Mouse (Mus musculus) adrenal gland, adult (tissue): ENCODE data around the gene Cib1.

Experiments
- DNase-seq, 2 experiments: peaks; one replicate each; pipeline ENCODE4 v3.0.0; 2022 to 2023; ENCODE audit warnings: low spot score in 1 of 2; ENCODE audit not compliant: inconsistent age in 2 of 2

The Cib1 gene

DNA sequence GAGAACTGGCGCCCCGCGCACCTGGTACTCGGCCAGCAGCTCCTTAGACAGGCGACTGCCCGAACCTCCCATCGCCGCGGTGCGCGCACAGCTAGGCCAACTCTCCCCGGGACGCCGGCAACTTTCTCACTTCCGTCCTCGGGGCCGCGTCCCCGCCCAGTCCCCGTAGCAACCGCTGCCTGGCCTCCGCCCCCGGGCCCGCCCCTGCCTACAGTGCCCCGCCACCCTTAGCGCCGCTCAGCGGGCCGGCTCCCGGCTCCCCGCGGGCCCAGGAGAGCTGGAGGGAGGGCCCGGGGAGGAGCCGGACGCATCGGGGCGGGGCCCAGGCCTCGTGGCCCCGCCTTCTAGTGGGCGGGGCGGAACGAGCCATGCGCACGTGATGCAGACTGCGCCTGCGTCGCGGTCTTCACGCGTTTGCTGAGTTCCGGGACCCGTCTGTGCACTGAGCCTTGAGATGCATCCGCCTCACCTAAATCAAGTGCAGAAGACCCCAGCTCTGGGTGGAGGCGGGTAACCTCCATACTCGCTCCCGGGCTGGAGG lies at the start of gene Cib1, which contains the start of gene Gdpgp1:
Gene Cib1 (minus strand): TSS at position 325 of the 541 bp plus-strand sequence.
Gene Gdpgp1 (plus strand): TSS at position 377 of the 541 bp plus-strand sequence.
- peak; percentile 99 for DNase-seq

DNA sequence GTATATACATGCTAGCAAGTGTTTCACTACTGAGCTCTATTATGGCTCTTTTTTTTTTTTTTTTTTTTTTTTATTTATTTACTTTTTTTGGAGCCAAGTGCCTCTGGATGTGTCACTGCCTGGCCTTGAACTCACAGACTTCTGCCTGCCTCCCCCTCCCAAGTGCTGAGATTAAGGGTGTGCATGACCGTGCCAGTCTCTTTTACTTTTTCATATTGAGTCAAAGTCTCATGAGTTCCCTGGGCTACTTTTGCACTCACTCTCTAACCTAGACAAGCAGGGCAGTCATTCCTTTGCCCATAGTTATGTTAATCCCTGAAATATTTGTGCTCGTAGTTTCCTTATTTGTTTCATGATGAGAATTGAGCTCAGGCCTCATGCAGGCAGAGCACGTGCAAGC lies 49.0 kb upstream of the Cib1 start:
- peak; percentile 43 to 75 for DNase-seq

DNA sequence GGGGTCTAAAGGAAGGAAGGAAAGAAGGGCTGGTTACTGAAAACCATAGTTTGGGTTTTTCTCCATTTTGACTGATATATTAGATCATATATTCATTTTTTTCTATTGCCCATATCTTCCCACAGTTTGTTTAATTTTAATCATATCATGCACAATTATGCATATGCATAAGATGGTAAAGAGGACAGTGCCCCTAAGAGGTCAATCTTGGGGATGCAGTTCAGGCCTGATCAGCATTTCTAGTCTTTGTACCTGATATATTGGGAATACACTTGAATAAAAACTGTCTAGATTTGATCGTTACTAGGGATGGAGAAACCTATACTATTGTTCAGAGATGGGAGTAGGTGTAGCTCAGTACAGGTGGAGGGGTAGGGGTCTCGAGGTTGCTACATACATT lies 48.4 kb upstream of the Cib1 start:
- no peak for DNase-seq

DNA sequence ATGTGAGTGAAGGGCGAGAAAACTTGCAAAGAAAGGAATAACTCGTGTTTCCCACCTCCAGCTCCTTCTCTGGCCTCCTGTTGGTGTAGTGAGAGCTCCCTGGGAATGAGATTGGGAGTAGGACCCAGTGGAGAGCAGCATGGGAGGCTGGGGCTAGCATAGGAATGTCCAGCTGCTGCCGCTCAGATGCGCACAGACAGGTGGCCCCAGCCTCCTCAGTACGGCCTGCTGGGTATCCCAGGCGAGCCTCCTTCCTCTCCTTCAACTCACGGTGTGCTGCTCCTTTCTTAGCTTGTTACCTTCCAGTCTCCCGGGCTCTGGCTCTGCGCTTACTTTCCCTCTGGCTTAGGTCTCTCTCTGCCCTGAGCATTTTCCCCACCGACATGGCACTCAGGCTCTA lies 47.4 kb upstream of the Cib1 start:
- no peak for DNase-seq

DNA sequence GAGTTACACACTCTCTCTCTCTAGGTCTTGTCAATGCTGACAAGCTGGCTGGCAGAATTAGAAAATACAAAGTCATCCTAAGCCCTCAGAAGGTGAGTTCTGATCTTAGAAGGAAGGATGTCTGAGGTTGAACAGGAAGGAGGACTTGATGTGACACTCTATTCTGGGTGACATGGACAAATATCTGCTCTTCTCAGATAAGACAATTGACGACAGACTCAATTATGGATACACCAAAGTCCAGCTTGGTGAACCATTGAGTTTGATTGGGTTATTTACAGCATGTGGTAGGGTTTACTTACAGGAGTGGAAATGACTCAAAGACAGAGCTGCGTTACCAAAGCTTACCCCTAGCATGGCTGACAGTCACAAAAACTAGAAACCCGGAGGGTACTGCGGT lies 43.8 kb upstream of the Cib1 start:
- no peak for DNase-seq

DNA sequence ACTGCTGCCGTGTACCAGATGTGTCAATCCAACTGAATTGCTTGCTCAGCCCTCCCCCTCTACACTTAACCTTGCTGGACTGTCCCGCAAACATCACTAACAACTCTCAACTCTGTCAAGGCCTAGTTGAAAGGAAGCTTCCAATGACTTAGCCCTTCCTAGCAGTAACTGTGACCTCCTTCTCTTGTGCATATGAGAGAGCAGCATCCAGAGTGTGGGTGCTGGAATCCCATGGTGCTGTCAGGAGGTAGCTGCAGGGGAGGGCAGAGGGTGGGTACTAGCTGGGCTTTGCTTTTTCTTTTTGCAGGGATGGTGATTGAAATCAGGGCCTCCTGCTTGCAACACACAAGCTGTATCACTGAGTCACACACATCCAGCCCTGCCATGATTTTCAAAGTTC lies 40.8 kb upstream of the Cib1 start:
- peak in 1 of 2 experiments; percentile 80 for DNase-seq

DNA sequence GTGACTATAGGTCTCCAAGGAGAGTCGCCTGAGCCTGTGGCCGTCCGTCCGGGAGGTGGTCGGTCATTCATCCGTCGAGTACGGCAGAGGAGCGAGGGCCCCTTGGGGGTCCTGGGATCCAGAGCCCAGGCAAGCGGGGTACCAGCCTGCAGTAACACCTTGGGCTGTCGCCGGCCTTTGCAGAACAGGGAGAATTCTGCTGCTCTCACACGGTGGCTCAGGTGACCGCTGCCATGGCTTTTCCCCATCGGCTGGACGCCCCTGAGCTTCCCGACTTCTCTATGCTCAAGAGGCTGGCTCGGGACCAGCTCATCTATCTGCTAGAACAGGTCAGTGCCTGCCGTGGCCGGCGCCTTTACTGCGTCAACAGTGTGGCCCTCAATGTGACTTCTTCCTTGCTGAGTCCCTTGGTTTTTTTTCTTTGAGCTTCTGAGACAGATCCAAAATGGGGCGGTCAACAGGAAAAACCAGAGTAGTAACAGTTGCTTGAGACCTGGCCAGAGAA lies 37.2 kb upstream of the Cib1 start:
- no peak for DNase-seq

DNA sequence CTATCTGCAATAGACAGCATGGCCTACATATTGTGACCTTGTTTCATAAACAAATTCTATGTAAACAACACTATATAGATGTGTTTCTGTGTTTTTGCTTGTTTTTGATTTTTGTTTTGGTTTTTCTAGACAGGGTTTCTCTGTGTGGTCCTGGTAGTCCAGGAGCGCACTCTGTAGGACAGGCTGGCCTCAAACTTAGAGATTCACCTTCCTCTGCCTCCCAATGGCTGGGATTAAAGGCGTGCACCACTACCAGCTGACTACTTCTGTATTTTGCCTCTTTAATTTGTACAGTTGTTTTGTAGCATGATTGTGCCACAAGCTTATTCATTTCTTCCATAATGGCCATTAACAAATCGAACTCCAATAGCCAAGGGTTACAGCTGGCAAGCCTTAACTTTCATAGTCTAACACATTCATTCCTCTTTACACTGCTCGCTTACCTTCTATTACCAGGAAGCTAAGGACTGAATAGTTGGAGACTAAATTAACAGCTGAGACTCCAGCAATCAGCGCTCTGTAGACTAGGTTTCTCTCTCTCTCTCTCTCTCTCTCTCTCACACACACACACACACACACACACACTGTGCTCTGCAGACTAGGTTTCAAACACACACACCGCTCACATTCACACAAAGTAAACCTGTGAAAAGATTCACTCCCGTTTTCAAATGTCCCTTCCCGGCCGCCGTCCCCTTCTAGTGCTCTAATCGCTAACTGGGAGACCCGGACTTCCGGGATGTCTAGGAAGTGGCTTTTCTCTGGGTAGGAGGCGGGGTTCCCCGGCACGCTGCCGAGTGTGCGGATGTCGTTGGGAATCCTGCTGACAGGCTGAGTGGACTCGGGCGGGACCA lies 36.5 kb upstream of the Cib1 start, which contains the start of gene Vps33b:
Gene Vps33b (plus strand): TSS at position 753 of the 854 bp plus-strand sequence.
- peak; percentile 95 to 98 for DNase-seq

DNA sequence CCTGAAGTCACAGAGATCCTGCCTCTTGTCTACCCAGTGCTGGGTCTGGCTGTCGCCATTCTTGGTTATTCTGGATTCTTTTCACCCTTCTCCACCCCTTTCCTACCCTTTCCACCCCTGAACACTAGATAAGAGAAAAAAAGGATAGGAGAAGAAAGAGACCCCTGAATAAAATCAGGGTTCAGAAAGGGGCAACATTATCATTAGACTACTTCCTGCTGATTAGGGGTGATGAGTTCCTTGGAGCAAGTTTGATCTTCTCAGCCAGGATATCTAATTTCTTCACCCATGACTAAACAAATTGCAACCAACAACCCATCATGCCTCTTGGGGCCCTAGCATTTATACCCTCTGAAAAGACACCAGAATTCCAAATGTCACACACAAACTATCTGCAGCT lies 35.2 kb upstream of the Cib1 start:
- no peak for DNase-seq

DNA sequence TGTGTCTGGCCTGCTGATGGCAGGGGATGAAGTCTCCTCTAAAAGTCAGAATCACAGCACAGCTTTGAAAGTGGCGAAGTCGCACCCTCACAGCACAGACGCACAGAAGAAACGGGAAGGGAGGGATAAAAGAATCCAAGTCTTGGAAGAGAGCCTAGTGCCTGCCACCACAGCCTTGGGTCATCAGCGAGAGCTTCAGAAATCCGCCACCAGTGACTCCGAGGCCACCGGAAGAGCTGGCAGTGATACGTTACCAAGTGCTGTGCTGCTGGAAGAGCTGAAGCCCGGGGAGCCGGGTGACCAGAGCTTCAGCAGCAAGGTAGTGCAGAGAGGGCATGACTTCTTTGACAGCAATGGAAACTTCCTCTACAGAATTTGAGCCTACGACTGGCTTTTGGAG lies 32.0 kb upstream of the Cib1 start:
- DNase-seq: peak; percentile 47 to 84

DNA sequence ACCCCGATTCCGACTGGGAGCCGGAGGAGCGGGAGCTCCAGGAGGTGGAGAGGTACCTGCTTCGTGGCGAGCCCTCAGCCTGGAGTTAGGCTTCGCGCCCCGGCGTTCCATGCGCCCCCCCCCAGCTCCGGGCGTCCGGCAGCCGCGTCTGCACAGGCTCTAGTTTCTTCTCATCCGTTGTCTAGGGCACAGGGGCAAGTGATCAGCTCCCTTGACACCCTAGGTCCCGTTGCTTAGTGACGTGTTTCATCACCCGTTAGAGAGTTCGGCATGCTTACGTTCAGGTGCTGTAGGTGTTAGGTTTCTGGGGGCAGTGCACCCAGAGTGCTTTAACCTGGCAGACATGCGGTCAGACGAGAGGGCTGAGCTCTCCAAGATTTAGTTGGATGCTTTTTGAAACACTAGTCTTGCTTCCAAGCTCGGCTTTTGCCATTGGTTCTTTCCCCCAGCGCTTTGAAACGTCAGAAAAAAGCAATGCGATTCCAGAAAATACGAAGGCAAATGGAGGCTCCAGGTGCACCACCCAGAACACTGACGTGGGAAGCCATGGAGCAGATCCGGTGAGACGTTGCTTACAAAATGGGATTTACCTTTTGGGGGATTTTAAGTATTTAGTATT lies 28.9 kb upstream of the Cib1 start:
- no peak for DNase-seq

DNA sequence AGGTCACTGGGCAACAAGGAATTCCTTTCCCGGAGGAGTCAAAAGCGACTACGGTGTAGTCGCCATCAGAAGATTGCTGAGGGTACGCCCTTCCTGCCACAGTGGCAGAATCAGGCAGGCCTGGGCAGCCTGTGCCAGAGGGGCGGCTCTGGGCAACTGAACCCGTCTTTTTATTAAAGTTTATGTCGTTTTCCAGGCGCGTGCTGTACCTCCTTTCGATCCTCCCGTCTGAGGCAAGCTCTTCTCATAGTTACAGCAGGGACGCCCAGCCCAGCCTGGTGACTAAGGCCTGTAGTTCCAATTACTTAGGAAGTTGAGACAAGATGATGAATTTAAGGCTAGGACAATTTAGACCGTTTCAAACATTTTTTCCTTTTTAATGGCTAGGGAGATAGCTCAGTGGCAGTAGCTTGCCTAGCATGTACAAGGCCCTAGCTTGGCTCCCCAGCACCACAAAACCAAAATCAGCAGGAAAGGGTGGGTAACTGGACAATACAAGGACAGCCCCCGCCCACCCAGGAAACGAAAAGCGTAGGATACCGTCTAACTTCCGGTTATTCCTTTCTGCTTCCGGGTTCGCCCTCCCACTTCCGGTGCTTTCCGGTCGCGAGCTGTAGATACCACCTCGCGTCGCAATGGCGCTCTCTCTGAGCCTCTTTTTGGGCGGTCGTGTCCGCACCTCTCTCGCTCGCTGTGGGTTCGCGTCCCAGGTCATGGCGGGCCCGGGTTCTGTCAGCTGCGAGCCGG lies 28.2 kb upstream of the Cib1 start, which contains the start of gene Ngrn:
Gene Ngrn (plus strand): TSS at position 591 of the 747 bp plus-strand sequence.
- DNase-seq: peak; percentile 89 to 95

DNA sequence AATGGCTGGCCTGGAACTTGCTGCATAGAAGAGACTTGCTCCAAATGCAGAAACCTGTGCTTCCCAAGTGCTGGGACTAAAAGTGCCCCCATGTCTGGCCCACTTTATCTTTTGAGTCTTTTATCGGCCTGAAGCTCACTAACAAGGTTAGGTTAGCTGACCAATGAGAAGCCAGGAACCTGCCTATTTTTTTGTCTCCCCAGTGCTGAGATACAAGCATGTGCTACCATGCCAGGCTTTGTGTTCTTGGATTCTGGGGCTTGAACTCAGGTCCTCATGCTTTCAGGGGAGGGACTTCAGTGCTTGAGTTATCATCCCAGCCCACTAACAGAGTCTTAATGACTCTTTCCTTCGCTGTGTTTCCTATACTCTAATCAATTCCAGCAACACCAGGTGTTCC lies 25.1 kb upstream of the Cib1 start:
- no peak for DNase-seq

DNA sequence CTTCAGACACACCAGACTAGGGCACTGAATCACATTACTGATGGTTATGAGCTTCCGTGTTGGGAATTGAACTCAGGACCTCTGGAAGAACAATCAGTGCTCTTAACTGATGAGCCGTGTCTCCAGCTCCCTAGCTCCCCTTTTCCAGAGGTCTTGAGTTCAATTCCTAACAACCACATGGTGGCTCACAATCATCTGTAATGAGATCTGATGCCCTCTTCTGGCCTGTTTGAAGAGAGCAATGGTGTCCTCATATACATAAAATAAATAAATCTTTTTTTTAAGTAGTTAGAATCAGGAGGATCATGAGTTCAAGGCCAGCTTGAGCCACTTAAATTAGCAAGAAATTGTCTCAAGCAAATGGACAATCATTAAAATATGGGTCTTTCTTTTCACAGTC lies 23.4 kb upstream of the Cib1 start:
- DNase-seq: peak in 1 of 2 experiments; percentile 56

DNA sequence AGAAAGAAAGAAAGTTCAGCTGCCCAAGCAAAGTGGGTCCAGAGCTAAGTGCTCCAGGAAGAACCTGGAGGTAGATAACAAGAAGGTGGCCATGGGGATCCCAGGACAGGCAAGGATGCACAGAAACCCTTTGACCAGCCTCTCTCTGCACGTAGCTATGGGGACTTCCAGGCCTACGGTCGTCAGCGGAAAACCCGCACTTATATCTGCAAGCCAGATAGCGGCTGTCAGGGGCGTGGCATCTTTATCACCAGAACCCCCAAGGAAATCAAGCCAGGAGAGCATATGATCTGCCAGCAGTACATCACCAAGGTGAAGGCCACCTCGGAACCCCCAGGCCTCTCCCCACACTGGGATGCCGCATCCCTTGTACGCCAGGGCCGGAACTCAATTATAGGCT lies 20.3 kb upstream of the Cib1 start:
- no peak for DNase-seq

DNA sequence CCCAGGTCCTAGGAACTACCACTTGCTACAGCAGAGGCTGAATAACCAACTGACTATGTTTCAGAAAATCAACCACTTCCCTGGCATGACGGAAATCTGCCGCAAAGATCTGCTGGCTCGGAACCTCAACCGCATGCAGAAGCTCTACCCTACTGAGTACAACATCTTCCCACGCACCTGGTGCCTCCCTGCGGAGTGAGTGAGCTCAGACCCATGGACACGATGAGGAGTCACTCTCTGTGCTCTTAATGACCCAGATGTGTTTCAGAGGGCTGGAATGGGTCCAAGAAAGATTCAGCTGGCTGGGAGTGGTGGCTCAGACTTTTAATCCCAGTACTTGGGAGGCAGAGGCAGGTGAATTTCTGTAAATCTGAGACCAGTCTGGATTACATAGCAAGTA lies 19.8 kb upstream of the Cib1 start:
- DNase-seq: no peak

DNA sequence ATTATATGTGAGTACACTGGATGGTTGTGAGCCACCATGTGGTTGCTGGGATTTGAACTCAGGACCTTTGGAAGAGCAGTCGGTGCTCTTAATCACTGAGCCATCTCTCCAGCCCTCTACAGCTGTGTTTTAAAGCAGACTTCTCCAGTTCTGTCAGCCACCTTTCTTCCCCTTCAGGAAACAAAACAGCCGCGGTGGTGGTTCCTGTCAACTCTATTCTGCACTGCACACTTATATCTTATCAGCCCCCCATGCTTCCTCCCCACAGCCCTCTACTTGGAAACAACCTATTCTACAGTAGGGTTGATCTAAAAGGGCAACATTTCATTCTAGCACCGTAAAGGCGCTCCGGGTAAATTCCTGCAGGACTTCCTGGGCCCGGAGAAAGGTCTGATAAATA lies 14.2 kb upstream of the Cib1 start:
- peak in 1 of 2 experiments; percentile 46 for DNase-seq

DNA sequence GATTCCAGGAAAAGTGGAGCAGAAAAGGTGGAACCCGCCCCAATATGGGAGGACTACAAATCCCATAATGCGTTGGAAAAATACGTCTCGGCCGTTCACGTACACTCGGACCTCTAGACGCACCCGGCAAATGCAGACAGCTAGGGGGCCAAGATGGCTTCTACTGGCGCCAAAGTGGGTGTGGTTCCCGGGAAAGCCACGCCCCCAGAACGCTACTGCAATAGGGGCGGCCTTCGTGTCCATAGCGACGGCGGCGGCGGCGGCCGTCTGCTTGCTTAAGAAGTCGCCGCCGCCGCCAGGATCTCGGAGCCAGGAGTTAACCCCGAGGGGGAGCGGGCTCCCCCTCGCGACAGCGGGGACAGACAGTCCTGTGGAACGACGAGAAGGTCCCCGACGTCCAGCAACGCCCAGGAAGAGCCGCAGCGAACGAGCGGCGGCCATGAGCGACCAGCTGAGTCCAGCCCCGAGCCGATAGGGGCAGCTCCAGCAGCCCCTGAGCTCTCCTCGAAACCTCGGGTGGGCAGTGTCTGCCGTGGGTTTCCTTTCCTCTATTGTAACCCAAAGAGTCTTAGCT lies 13.6 kb upstream of the Cib1 start, which contains the start of gene Ttll13:
Gene Ttll13 (plus strand): TSS at position 229 of the 574 bp plus-strand sequence.
- DNase-seq: peak; percentile 99

DNA sequence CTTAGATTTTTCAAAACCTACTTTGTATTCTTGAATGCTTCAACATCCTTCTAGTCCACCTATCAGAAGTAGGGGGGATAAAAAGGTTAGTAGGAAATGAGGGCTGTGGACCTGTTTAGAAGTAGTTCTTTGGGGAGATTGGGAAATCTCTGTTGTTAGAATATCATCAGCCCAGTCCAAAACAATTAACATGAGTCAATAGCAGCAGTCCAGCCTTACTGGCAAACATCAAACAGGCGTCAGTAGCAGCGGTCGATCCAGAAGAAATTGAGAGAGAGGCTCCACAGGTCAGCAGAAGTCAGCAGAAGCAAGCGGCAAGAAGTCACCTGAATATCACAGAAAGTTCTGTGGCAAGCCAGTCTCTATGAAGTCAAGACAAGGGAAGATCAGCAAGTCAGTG lies 12.2 kb upstream of the Cib1 start:
- no peak for DNase-seq

DNA sequence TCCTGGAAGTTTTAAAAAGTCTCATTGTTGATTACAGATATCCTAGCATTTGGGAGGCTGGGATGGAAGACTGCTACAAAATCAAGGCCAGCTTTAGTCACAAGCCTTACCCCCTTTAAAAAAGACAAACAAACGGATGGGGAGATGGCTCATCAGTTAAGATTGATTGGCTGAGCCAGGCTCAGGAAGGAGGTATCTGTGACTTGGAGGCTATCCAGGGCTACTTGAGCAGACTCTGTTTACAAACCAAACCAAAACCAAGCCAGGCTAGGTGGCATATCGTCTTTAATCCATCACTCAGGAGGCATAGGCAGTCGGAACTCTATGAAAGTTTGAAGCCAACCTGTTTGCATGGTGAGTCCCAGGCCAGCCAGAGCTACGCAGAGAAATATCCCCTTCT lies 9.0 kb upstream of the Cib1 start:
- peak in 1 of 2 experiments; percentile 62 for DNase-seq

DNA sequence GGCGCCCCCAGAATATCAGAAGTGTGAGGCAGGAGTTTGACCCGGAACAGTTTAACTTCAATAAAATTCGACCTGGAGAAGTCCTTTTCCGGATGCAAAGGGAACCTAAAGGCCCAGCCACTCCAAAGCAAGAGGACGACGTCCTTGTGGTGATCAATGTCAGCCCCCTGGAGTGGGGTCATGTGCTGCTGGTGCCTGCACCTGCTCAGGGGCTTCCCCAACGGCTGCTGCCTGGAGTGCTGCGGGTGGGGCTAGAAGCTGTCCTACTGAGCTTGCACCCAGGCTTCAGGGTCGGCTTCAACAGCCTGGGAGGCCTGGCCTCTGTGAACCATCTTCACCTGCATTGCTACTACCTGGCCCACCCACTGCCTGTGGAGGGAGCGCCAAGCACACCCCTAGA lies 5.9 kb upstream of the Cib1 start:
- DNase-seq: peak in 1 of 2 experiments; percentile 22
